Mouse (Mus musculus): ENCODE measurements around the gene Acot3.
A peak's percentile ranks its signal among the peaks of the same experiment; 100 is the strongest.

DNA sequence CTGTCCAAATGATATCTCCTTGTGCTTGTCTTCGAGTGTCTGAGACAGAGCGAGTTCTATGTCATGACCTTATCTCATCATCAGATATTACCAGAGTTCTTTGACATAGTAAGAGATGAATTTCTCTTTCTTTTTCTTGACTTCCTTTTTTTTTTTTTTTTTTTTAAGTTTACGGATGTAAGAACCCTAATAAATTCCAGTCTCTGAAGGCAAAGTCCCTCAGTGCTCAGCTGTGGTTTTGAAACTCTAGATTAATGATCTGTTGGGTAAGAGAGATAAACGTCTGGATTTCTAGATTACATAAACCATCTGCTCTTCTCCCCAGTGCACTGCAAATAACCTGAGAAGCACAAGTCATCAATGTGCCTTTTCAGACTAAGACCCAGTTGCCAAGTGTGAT is 17.8 kb upstream of the Acot3 start:
- TF ChIP-seq CTCF (IDR thresholded peaks at IDR 0.05; ENCODE audit: low read depth): no peak
- peak; percentile 15; the same call in 1 of the 2 replicates for TF ChIP-seq EP300 (IDR thresholded peaks at IDR 0.05; ENCODE audit: low read depth)

Measured in liver, postnatal 0 days (tissue).